Mouse (Mus musculus): Measurements from ENCODE around the gene Irf2bp1. TPM values are rescaled to one million over a fixed set of nuclear protein-coding genes. Genes with fewer than 3 reads are reported as not detected.

Gene Irf2bp1
- polyA plus RNA-seq, 1 experiment from 2014 or later = 23.5 TPM

Other genes starting within 250 kb of the Irf2bp1 start
- not detected in 2 replicates for gene Psg19, start 205.5 kb upstream of the Irf2bp1 start, polyA plus RNA-seq (2015; fragmentation: Nextera tagmentation; extraction: Ambion mirVana)
- gene Psg17, start 182.4 kb upstream of the Irf2bp1 start, polyA plus RNA-seq (2015; fragmentation: Nextera tagmentation; extraction: Ambion mirVana) = not detected in 2 replicates
- gene Mill2, start 164.1 kb upstream of the Irf2bp1 start, polyA plus RNA-seq (2015; fragmentation: Nextera tagmentation; extraction: Ambion mirVana) = 1.7 and 2.1 TPM in 2 replicates
- 6.4 and 6.7 TPM in 2 replicates for gene Pglyrp1, start 132.7 kb upstream of the Irf2bp1 start, polyA plus RNA-seq (2015; fragmentation: Nextera tagmentation; extraction: Ambion mirVana)
- 32.1 and 34.4 TPM in 2 replicates for gene Ccdc61, start 93.6 kb upstream of the Irf2bp1 start, polyA plus RNA-seq (2015; fragmentation: Nextera tagmentation; extraction: Ambion mirVana)
- 0.77 and 1.2 TPM in 2 replicates for gene Nova2, start 78.2 kb upstream of the Irf2bp1 start, polyA plus RNA-seq (2015; fragmentation: Nextera tagmentation; extraction: Ambion mirVana)
- gene Nanos2, start 16.6 kb upstream of the Irf2bp1 start, polyA plus RNA-seq (2015; fragmentation: Nextera tagmentation; extraction: Ambion mirVana) = not detected in 2 replicates
- 3.0 and 3.6 TPM in 2 replicates for gene Mypop, start 12.8 kb upstream of the Irf2bp1 start, polyA plus RNA-seq (2015; fragmentation: Nextera tagmentation; extraction: Ambion mirVana)
- 2.2 and 2.4 TPM in 2 replicates for gene Foxa3, start 19.5 kb downstream of the Irf2bp1 start, polyA plus RNA-seq (2015; fragmentation: Nextera tagmentation; extraction: Ambion mirVana)
- 34.3 and 34.6 TPM in 2 replicates for gene Sympk, start 20.3 kb downstream of the Irf2bp1 start, polyA plus RNA-seq (2015; fragmentation: Nextera tagmentation; extraction: Ambion mirVana)
- not detected in 2 replicates for gene Rsph6a, start 50.6 kb downstream of the Irf2bp1 start, polyA plus RNA-seq (2015; fragmentation: Nextera tagmentation; extraction: Ambion mirVana)
- gene Dmwd, start 72.2 kb downstream of the Irf2bp1 start, polyA plus RNA-seq (2015; fragmentation: Nextera tagmentation; extraction: Ambion mirVana) = 15.9 and 17.1 TPM in 2 replicates
- 24.2 and 27.1 TPM in 2 replicates for gene Dmpk, start 79.8 kb downstream of the Irf2bp1 start, polyA plus RNA-seq (2015; fragmentation: Nextera tagmentation; extraction: Ambion mirVana)
- 9.5 and 9.7 TPM in 2 replicates for gene Six5, start 90.5 kb downstream of the Irf2bp1 start, polyA plus RNA-seq (2015; fragmentation: Nextera tagmentation; extraction: Ambion mirVana)
- gene Gm4969, start 114.3 kb downstream of the Irf2bp1 start, polyA plus RNA-seq (2015; fragmentation: Nextera tagmentation; extraction: Ambion mirVana) = 1.8 and 1.9 TPM in 2 replicates
- 13.6 and 13.8 TPM in 2 replicates for gene Fbxo46, start 115.8 kb downstream of the Irf2bp1 start, polyA plus RNA-seq (2015; fragmentation: Nextera tagmentation; extraction: Ambion mirVana)
- 15.2 and 15.3 TPM in 2 replicates for gene Qpctl, start 145.2 kb downstream of the Irf2bp1 start, polyA plus RNA-seq (2015; fragmentation: Nextera tagmentation; extraction: Ambion mirVana)
- gene Snrpd2, start 145.7 kb downstream of the Irf2bp1 start, polyA plus RNA-seq (2015; fragmentation: Nextera tagmentation; extraction: Ambion mirVana) = 140 and 154 TPM in 2 replicates
- gene Gipr, start 162.1 kb downstream of the Irf2bp1 start, polyA plus RNA-seq (2015; fragmentation: Nextera tagmentation; extraction: Ambion mirVana) = 3.2 and 5.1 TPM in 2 replicates
- 10.7 and 12.2 TPM in 2 replicates for gene Eml2, start 172.4 kb downstream of the Irf2bp1 start, polyA plus RNA-seq (2015; fragmentation: Nextera tagmentation; extraction: Ambion mirVana)
- gene Gpr4, start 208.5 kb downstream of the Irf2bp1 start, polyA plus RNA-seq (2015; fragmentation: Nextera tagmentation; extraction: Ambion mirVana) = 2.2 TPM in 2 replicates
- gene Opa3, start 224.3 kb downstream of the Irf2bp1 start, polyA plus RNA-seq (2015; fragmentation: Nextera tagmentation; extraction: Ambion mirVana) = 33.2 and 34.6 TPM in 2 replicates

All from lung, embryonic 15.5 days (tissue).